In the genomic region with DNA sequence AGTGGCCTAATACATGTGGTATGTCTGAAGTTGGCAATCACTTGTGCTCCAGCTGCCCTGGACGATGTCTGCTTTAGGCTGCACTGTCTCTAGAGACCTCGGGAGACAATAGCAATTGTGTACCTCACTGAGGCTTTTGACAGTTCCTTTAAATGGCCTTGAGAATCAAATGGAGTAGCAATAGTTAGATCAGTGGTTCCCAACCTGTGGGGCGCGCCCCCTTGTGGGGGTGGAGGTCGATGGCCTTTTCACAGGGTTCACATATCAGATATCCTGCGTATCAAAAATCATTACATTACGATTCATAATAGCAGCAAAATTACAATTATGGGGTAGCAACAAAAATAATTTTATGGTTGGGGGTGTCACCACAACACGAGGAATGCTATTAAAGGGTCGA, we compare ENCODE assay signal across 10 mouse cellular contexts. TPM values are rescaled to one million over a fixed set of nuclear protein-coding genes. Genes with fewer than 3 reads are reported as not detected.
A peak's percentile ranks its signal among the peaks of the same experiment; 100 is the strongest.
DNase-seq lines count a peak whose midpoint lies in the region; ATAC-seq and TF ChIP-seq lines count a peak whose summit lies in the region.
"Had no signal": no experiment of that assay in that cellular context is flagged by ENCODE, and none has a peak within 500 bp of the region (broad histone marks: within the 10 kb centered on the region; RNA-seq: fewer than 3 reads in every experiment).

No protein-coding gene starts in this region.

- H3K36me3 ChIP-seq in kidney, embryonic 16.5 days (ENCODE audit: insufficient read depth, low read length): no peaks in the 10 kb centered on the region
- no peaks in the 10 kb centered on the region for H3K36me3 ChIP-seq in splenic B cell, adult 2 months (ENCODE audit: control insufficient read depth, insufficient read depth, low read length, poor library complexity, severe bottlenecking)
- H3K36me3 ChIP-seq: neural tube, embryonic 13.5 days had no signal

- no peak overlapping the region for H3K27ac ChIP-seq in kidney, embryonic 16.5 days (ENCODE audit: low read length)
- H3K27ac ChIP-seq: neural tube, embryonic 13.5 days had no signal

- H3K4me3 ChIP-seq in kidney, embryonic 16.5 days (ENCODE audit: low read length): no peak overlapping the region
- no peak overlapping the region for H3K4me3 ChIP-seq in lung, adult 2 months (replicated peaks; ENCODE audit: extremely low read depth, low read depth, low read length)
- H3K4me3 ChIP-seq: neural tube, embryonic 13.5 days had no signal

- ATAC-seq in kidney, embryonic 16.5 days (ENCODE audit: low FRiP score, low TSS enrichment): no peak
- no peak for ATAC-seq in activated CD4-positive, CD25-positive, alpha-beta regulatory T cell, adult 4 months

- no peaks in the 10 kb centered on the region for H3K27me3 ChIP-seq in kidney, embryonic 16.5 days (ENCODE audit: insufficient read depth, low read length)
- no peaks in the 10 kb centered on the region for H3K27me3 ChIP-seq in splenic B cell, adult 2 months (ENCODE audit: control insufficient read depth, insufficient read depth, low read length, poor library complexity, severe bottlenecking)
- H3K27me3 ChIP-seq: neural tube, embryonic 13.5 days had no signal

- H3K4me1 ChIP-seq in kidney, embryonic 16.5 days (ENCODE audit: insufficient read depth, low read length): 0 out of 2 replicates have a peak, but pooled peaks cover 4% of the 10 kb centered on the region
- no peaks in the 10 kb centered on the region for H3K4me1 ChIP-seq in lung, adult 2 months (ENCODE audit: control insufficient read depth, insufficient read depth, low read length)

- WGBS in kidney, embryonic 16.5 days: 53% methylated on average over 9 of the region's 9 CpGs
- WGBS in lung, adult 2 months: 47% methylated on average over 9 of the region's 9 CpGs

- DNase-seq in kidney, adult 18-20 months: peak; percentile 32
- peak; percentile 66 to 71 for DNase-seq in B cell, adult 2 months
- DNase-seq in MN1 (ENCODE audit: low spot score): peak; percentile 23
- peak; percentile 19 for DNase-seq in embryo, embryonic 9.5 days (ENCODE audit: extremely low spot score)
- peak; percentile 17 for DNase-seq in lung, adult 2 months
- peak; percentile 44 for DNase-seq in splenic B cell, adult 2 months (ENCODE audit: low read depth, low spot score)

- H3K9ac ChIP-seq in kidney, embryonic 16.5 days (replicated peaks; ENCODE audit: low read length): no peak overlapping the region
- H3K9ac ChIP-seq: neural tube, embryonic 13.5 days had no signal

- no peak for TF ChIP-seq POLR2A in lung, adult 2 months (IDR thresholded peaks at IDR 0.05; ENCODE audit: borderline replicate concordance, extremely low read depth, low read depth, low read length)

- peak; percentile 44; the same call in 1 of the 2 replicates for TF ChIP-seq CTCF in lung, adult 2 months (IDR thresholded peaks at IDR 0.05; ENCODE audit: insufficient read depth, low read length)

- no peak overlapping the region for H3K4me2 ChIP-seq in kidney, embryonic 16.5 days (replicated peaks; ENCODE audit: low read depth, low read length)
- H3K4me2 ChIP-seq: neural tube, embryonic 13.5 days had no signal

- no peaks in the 10 kb centered on the region for H3K9me3 ChIP-seq in kidney, embryonic 16.5 days (ENCODE audit: low read length)
- H3K9me3 ChIP-seq: neural tube, embryonic 13.5 days had no signal

RNA-seq across cellular contexts. Expression of a gene that starts 7.9 kb away (rescaled TPM):
- polyA plus RNA-seq in kidney, embryonic 16.5 days (2015; fragmentation: Nextera tagmentation; extraction: Ambion mirVana): 14.4 and 19.6 TPM in 2 replicates
- polyA plus RNA-seq in lung, adult 2 months (2012; rRNA removed): 34.1 and 39.1 TPM in 2 replicates
- 1 to 10 TPM; 3.1 to 5.9 TPM for polyA plus RNA-seq in activated CD4-positive, CD25-positive, alpha-beta regulatory T cell, adult 4 months (2017; shearing (Covaris generic))

RNA-seq across cellular contexts. Expression of a gene that starts 52.4 kb away (rescaled TPM):
- polyA plus RNA-seq in kidney, embryonic 16.5 days (2015; fragmentation: Nextera tagmentation; extraction: Ambion mirVana): not detected in 2 replicates
- not detected in 2 replicates for polyA plus RNA-seq in lung, adult 2 months (2012; rRNA removed)
- polyA plus RNA-seq in activated CD4-positive, CD25-positive, alpha-beta regulatory T cell, adult 4 months (2017; shearing (Covaris generic)): not detected
- polyA plus RNA-seq: cortical plate, adult 2 months; neural tube, embryonic 13.5 days had no signal

Comparison
In these comparisons a context has a peak if more than half of its experiments do, and no peak if none do; other contexts are left out.
1. DNase-seq: peak in every context shown above with its lines; median percentile 68 in B cell, adult 2 months; 44 in splenic B cell, adult 2 months; 32 in kidney, adult 18-20 months; 23 in MN1; 19 in embryo, embryonic 9.5 days; 17 in lung, adult 2 months.